Mouse (Mus musculus) MEL (cell line): ENCODE measurements around the gene Epb41l1.

Experiments
- BHLHE40 ChIP-seq: IDR thresholded peaks from 2 replicates; pipeline ENCODE4 v1.6.1; 2012; ENCODE audit warnings: low read depth, mild to moderate bottlenecking, inconsistent platforms, low read length, improper control_type of control experiment, borderline replicate concordance
- CTCF ChIP-seq, 3 experiments: IDR thresholded peaks in 2 of 3; conservative IDR thresholded peaks in 1 of 3; 2 replicates each; pipeline ENCODE4 v1.5.1; 2011 to 2012; ENCODE audit warnings: low read length in 3 of 3, low read depth in 2 of 3, mild to moderate bottlenecking in 2 of 3, improper control_type of control experiment in 1 of 3, inconsistent platforms in 1 of 3, mixed read lengths in 1 of 3, moderate library complexity in 1 of 3; ENCODE audit not compliant: control insufficient read depth in 1 of 3, insufficient read depth in 1 of 3, poor library complexity in 1 of 3, severe bottlenecking in 1 of 3
- JUND ChIP-seq: IDR thresholded peaks from 2 replicates; pipeline ENCODE4 v1.6.1; 2011; ENCODE audit warnings: low read depth, mild to moderate bottlenecking, improper control_type of control experiment, low read length
- MXI1 ChIP-seq: IDR thresholded peaks from 2 replicates; pipeline ENCODE4 v1.6.1; 2011; ENCODE audit warnings: mild to moderate bottlenecking, low read depth, low read length, improper control_type of control experiment
- POLR2A ChIP-seq, 2 experiments: IDR thresholded peaks; 2 replicates each; pipeline ENCODE4 v1.6.1; 2011 to 2012; ENCODE audit warnings: low read length in 2 of 2, mild to moderate bottlenecking in 2 of 2, control low read depth in 1 of 2, improper control_type of control experiment in 1 of 2, low read depth in 1 of 2, moderate library complexity in 1 of 2; ENCODE audit not compliant: control insufficient read depth in 1 of 2, insufficient read depth in 1 of 2, poor library complexity in 1 of 2
- POLR2AphosphoS2 ChIP-seq: IDR thresholded peaks from 2 replicates; pipeline ENCODE4 v1.6.1; 2011; ENCODE audit warnings: low read length, improper control_type of control experiment
- USF1 ChIP-seq: IDR thresholded peaks from 2 replicates; pipeline ENCODE4 v1.6.1; 2014; ENCODE audit warnings: low read depth, mild to moderate bottlenecking, inconsistent platforms, low read length, improper control_type of control experiment, moderate library complexity
- ZC3H11A ChIP-seq: IDR thresholded peaks from 2 replicates; pipeline ENCODE4 v1.6.1; 2012; ENCODE audit warnings: low read depth, mild to moderate bottlenecking, inconsistent platforms, low read length, improper control_type of control experiment

DNA sequence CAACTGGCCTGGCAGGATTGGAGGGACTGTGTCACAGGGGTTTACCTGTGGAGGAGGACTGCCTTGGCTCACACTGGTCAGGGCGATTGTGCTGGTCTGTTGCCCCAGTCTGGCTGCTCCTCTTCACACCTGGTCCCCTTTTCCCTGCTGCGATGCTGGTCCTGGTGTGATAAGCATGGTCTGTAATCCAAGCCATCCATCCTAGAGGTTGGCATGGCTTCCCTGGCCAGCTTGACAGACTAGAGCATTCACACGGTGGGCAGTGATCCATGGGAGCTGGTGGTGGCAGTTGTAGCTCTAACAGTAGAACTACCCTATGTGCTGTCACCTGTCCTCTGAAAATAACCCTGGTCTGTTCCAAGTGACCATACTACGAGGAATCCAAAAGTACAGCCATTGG, 43.7 kb downstream of the Epb41l1 start:
- TF ChIP-seq MXI1 = no peak
- TF ChIP-seq POLR2A (IDR thresholded peaks at IDR 0.05; ENCODE audit: control insufficient read depth in 1 of 2, insufficient read depth in 1 of 2, low read depth in 1 of 2, low read length in 2 of 2, poor library complexity in 1 of 2) = no peak
- TF ChIP-seq POLR2AphosphoS2 = no peak
- no peak for TF ChIP-seq ZC3H11A
- TF ChIP-seq CTCF (IDR thresholded peaks at IDR 0.05 in 2 of 3, conservative IDR thresholded peaks at IDR 0.05 in 1 of 3; ENCODE audit: control insufficient read depth in 1 of 3, insufficient read depth in 1 of 3, low read depth in 2 of 3, low read length in 3 of 3, poor library complexity in 1 of 3, severe bottlenecking in 1 of 3) = no peak
- TF ChIP-seq BHLHE40 = no peak
- no peak for TF ChIP-seq USF1
- TF ChIP-seq JUND = no peak
